Mouse (Mus musculus) cortical plate, adult 2 months (tissue): ENCODE data around the gene Kif22. TPM values are rescaled to one million over a fixed set of nuclear protein-coding genes. Genes with fewer than 3 reads are reported as not detected.
"Not testable (repeated sequence)": the region's sequence is repeated elsewhere in the genome, so short reads cannot be mapped to it uniquely, and the experiment has no call there.

Experiments used
- H3K27ac ChIP-seq: fragments of 200-500 bp; 2 replicates; pipeline ENCODE4 v1.5.1; 2012; ENCODE audit warnings: low read length, control low read depth, inconsistent platforms; ENCODE audit not compliant: insufficient read depth
- H3K4me1 ChIP-seq: fragments of 200-500 bp; 2 replicates; pipeline ENCODE4 v1.6.1; 2011; ENCODE audit warnings: low read length; ENCODE audit not compliant: control insufficient read depth, insufficient read depth
- H3K4me3 ChIP-seq: fragments of 200-500 bp; 2 replicates; pipeline ENCODE4 v1.5.1; 2011; ENCODE audit warnings: mild to moderate bottlenecking, low read length, control low read depth; ENCODE audit not compliant: insufficient read depth
- CTCF ChIP-seq: fragments of 200-500 bp; IDR thresholded peaks from 2 replicates; pipeline ENCODE4 v1.5.1; 2011; ENCODE audit warnings: mild to moderate bottlenecking, control low read depth, low read length; ENCODE audit not compliant: insufficient read depth; ENCODE audit errors: extremely low read depth
- POLR2A ChIP-seq: fragments of 200-500 bp; IDR thresholded peaks from 2 replicates; pipeline ENCODE4 v1.6.1; 2011; ENCODE audit warnings: mild to moderate bottlenecking, low read length, control low read depth; ENCODE audit not compliant: insufficient read depth; ENCODE audit errors: extremely low read depth
- polyA plus RNA-seq: library from polyadenylated mRNA; depleted of rRNA; stranded (reverse); fragments of >200 nt; gene quantifications from 2 replicates; pipeline ENCODE4 v1.2.3, GENCODE M21; 2012; rRNA removed

The Kif22 gene
- 8.6 and 10.1 TPM in 2 replicates for polyA plus RNA-seq

GRCm38 (mm10) chr7:127041851-127042672 is at the start of gene Kif22:
Gene Kif22 (minus strand): TSS chr7:127042471.
- Histone ChIP-seq H3K27ac (no peak within 1 kb of the TSS), H3K4me1 (no peaks in the 10 kb centered on the region), H3K4me3 (peak within 1 kb of the TSS; percentile 45)
- TF ChIP-seq POLR2A (peak; percentile 61), CTCF (no peak)

- no peaks in the 10 kb centered on the region for H3K4me1 ChIP-seq
- TF ChIP-seq CTCF = no peak
- TF ChIP-seq POLR2A = no peak
- H3K4me3 ChIP-seq = peak within 1 kb of the TSS; percentile 35
- peak within 1 kb of the TSS; percentile 64 for H3K27ac ChIP-seq
These were observed 49.0 kb upstream of the Kif22 start, which contains the start of gene AI467606 for GRCm38 (mm10) chr7:127091114-127091896. Gene AI467606 (plus strand): TSS chr7:127091359.

- H3K4me3 ChIP-seq = no peak overlapping the region; the same call in 1 of the 2 replicates
- no peaks in the 10 kb centered on the region for H3K4me1 ChIP-seq
- H3K27ac ChIP-seq = peak overlapping the region; percentile 54; the same call in 1 of the 2 replicates
- TF ChIP-seq CTCF (no peak), POLR2A (no peak)
These were observed 48.2 kb upstream of the Kif22 start for GRCm38 (mm10) chr7:127090154-127091113.

GRCm38 (mm10) chr7:127088901-127089845 is 46.9 kb upstream of the Kif22 start:
- H3K4me3 ChIP-seq = no peak overlapping the region
- H3K27ac ChIP-seq = no peak overlapping the region
- H3K4me1 ChIP-seq = no peaks in the 10 kb centered on the region
- TF ChIP-seq POLR2A (no peak), CTCF (no peak)

GRCm38 (mm10) chr7:127088083-127088482 is 45.8 kb upstream of the Kif22 start:
- no peaks in the 10 kb centered on the region for H3K4me1 ChIP-seq
- no peak overlapping the region for H3K27ac ChIP-seq
- no peak overlapping the region for H3K4me3 ChIP-seq
- TF ChIP-seq CTCF (no peak), POLR2A (no peak)

GRCm38 (mm10) chr7:127087278-127088010 is 45.2 kb upstream of the Kif22 start, which contains the start of gene Zg16:
Gene Zg16 (minus strand): TSS chr7:127087328.
- not testable (repeated sequence) for H3K27ac ChIP-seq, H3K4me3 ChIP-seq, H3K4me1 ChIP-seq

- H3K4me1 ChIP-seq, H3K27ac ChIP-seq, H3K4me3 ChIP-seq: not testable (repeated sequence)
These were observed 43.5 kb upstream of the Kif22 start for GRCm38 (mm10) chr7:127085751-127086150.

GRCm38 (mm10) chr7:127084794-127085193 is 42.5 kb upstream of the Kif22 start:
- H3K27ac ChIP-seq = no peak overlapping the region
- no peaks in the 10 kb centered on the region for H3K4me1 ChIP-seq
- H3K4me3 ChIP-seq = no peak overlapping the region
- TF ChIP-seq POLR2A = no peak
- TF ChIP-seq CTCF = no peak
